Mouse (Mus musculus) liver, adult 2 months (tissue): Measurements from ENCODE around the gene Arid5a. TPM values are rescaled to one million over a fixed set of nuclear protein-coding genes. Genes with fewer than 3 reads are reported as not detected.

Source experiments
- DNase-seq: peaks from one replicate; pipeline ENCODE4 v3.0.0-alpha.2; 2011; ENCODE audit warnings: low read depth, low spot score; ENCODE audit errors: extremely low read depth
- H3K27ac ChIP-seq: fragments of 200-500 bp; replicated peaks from 2 replicates; pipeline ENCODE4 v1.5.1; 2012; ENCODE audit warnings: low read depth, mild to moderate bottlenecking, control low read depth, inconsistent platforms, low read length; ENCODE audit not compliant: insufficient read depth
- H3K27me3 ChIP-seq: fragments of 200-500 bp; 2 replicates; pipeline ENCODE4 v1.6.1; 2012; ENCODE audit warnings: mild to moderate bottlenecking, moderate library complexity, low read length, inconsistent platforms; ENCODE audit not compliant: control insufficient read depth, insufficient read depth
- H3K36me3 ChIP-seq: fragments of 200-500 bp; 2 replicates; pipeline ENCODE4 v1.6.1; 2012; ENCODE audit warnings: low read length, inconsistent platforms; ENCODE audit not compliant: control insufficient read depth, insufficient read depth
- H3K4me1 ChIP-seq: fragments of 200-500 bp; 2 replicates; pipeline ENCODE4 v1.6.1; 2011; ENCODE audit warnings: low read length; ENCODE audit not compliant: control insufficient read depth, insufficient read depth
- H3K4me3 ChIP-seq: fragments of 200-500 bp; 2 replicates; pipeline ENCODE4 v1.5.1; 2011; ENCODE audit warnings: low read depth, mild to moderate bottlenecking, control low read depth, low read length, moderate library complexity; ENCODE audit not compliant: insufficient read depth
- H3K79me2 ChIP-seq: fragments of 200-500 bp; 2 replicates; pipeline ENCODE4 v1.6.1; 2012; ENCODE audit warnings: inconsistent platforms, mild to moderate bottlenecking, low read length, moderate library complexity; ENCODE audit not compliant: control insufficient read depth, insufficient read depth
- H3K9ac ChIP-seq: fragments of 200-500 bp; 2 replicates; pipeline ENCODE4 v1.6.1; 2012; ENCODE audit warnings: low read depth, mild to moderate bottlenecking, control low read depth, inconsistent platforms, low read length
- CTCF ChIP-seq: fragments of 200-500 bp; IDR thresholded peaks from 2 replicates; pipeline ENCODE4 v1.5.1; 2011; ENCODE audit warnings: low read depth, low read length, control low read depth
- POLR2A ChIP-seq: fragments of 200-500 bp; IDR thresholded peaks from 2 replicates; pipeline ENCODE4 v1.6.1; 2011; ENCODE audit warnings: low read length, control low read depth; ENCODE audit not compliant: insufficient read depth; ENCODE audit errors: extremely low read depth
- WGBS: fragments of 180-500 bp; shearing (Covaris S2); methylation state at CpG from one replicate; pipeline ENCODE4 v1.1.7; 2018; 5-methylcytosine and 5-hydroxymethylcytosine counted together
- polyA plus RNA-seq: library from polyadenylated mRNA; depleted of rRNA; stranded (reverse); fragments of >200 nt; gene quantifications from 2 replicates; pipeline ENCODE4 v1.2.3, GENCODE M21; 2012
- total RNA-seq: library from RNA; depleted of rRNA; stranded (reverse); fragments of >200 nt; gene quantifications from 2 replicates; pipeline ENCODE4 v1.2.3, GENCODE M21; 2014

Gene Arid5a
- total and polyA plus RNA-seq, 2 experiments: 1.7 to 3.8 TPM

DNA sequence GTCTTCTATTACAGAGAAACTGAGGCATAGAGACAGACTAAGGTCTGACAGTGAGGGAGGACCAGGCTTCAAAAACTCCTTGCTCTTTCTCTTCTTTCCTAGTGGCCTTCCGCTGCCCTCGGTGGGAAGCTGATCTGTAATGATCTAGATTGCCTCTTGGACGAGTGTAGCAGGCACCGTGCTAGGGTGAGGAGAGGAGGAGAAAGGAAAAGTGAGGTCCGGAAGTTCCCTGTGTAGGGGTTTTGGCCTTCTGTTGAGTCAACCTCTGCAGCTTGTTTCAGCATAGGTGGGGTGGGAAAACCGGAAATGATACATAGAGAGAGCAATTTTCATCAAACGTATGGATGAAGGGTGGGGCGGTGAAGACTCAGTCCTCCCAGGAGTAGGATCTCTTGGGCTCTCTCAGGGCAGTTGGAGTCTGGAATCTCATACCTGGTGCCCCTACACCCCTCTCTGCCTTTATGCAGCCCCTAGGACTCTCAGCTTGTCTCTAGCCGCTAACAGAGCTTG is 1.5 kb downstream of the Arid5a start:
- Histone ChIP-seq H3K27ac (no peak overlapping the region), H3K36me3 (no peaks in the 10 kb centered on the region), H3K4me1 (peaks cover 4% of the 10 kb centered on the region; the same call in 1 of the 2 replicates), H3K9ac (no peak overlapping the region), H3K79me2 (no peaks in the 10 kb centered on the region; the same call in 1 of the 2 replicates), H3K27me3 (no peaks in the 10 kb centered on the region), H3K4me3 (no peak overlapping the region)
- no peak for DNase-seq
- 85% methylated on average over 9 of the region's 9 CpGs for WGBS
- TF ChIP-seq POLR2A (no peak), CTCF (no peak)

DNA sequence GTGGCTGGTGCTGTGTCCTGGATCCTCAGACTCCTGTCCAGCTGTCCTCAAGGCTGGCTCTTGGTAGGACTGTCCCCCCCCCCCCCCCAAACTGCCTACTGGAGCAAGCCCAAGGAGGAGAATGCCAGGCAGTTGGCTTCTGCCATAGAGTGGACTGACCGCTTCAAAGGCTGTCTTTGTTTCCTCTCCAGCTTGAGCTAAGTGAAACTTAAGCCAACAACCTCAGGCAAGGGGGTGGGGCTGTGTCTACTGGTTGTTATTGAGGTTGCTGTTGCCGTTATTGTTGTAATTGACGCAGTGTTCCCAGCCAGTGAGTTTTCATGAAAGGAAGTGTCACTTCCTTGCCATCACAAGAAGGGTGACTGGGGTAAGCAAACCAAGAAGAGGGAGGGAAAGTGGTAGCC is 2.0 kb downstream of the Arid5a start:
- Histone ChIP-seq H3K27me3 (no peaks in the 10 kb centered on the region), H3K9ac (no peak overlapping the region), H3K79me2 (no peaks in the 10 kb centered on the region; the same call in 1 of the 2 replicates), H3K27ac (no peak overlapping the region), H3K4me1 (peaks cover 4% of the 10 kb centered on the region; the same call in 1 of the 2 replicates), H3K36me3 (no peaks in the 10 kb centered on the region), H3K4me3 (no peak overlapping the region)
- TF ChIP-seq POLR2A (no peak), CTCF (no peak)
- 65% methylated on average over 3 of the region's 3 CpGs for WGBS
- no peak for DNase-seq

DNA sequence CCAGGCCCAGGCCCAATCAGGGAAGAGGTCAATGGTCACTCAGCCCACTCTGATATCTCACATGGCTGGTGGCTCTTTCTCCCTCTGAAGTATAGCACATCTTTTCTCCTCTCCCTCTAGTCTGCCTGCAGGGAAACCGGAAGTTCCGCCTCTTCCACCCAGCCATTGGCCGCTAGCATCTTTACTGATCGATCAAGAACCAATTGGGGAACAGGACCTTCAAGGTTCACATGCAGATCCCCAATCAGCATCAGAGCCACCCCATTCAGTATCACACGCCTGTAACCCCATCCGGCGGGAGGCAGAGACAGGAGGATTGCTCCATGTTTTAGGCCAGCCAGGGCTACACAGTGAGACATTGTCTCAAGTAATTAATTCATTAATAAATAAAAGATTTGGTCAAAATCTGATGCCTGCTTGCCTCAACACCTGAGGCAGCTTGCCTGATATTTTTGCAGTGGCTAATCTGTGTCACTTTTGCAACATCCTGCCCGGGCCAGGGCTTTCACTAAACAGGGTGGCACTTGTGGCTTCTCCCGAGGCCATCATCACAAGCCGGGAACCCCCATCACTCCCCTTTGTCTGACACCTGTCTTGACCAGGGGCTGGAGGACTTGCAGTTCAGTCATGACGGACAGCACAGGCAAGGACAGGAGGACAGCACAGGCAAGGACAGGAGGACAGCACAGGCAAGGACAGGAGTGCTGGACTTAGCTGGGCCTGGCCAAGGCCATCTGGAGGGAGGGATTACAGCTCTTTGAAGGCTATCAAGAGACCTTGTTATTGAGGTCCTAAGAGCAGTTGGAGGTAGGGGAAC is 7.6 kb downstream of the Arid5a start:
- H3K36me3 ChIP-seq: no peaks in the 10 kb centered on the region
- no peak overlapping the region for H3K4me3 ChIP-seq
- H3K4me1 ChIP-seq: no peaks in the 10 kb centered on the region
- 91% methylated on average over 11 of the region's 11 CpGs for WGBS
- no peak overlapping the region for H3K9ac ChIP-seq
- DNase-seq: no peak
- no peak overlapping the region for H3K27ac ChIP-seq
- H3K79me2 ChIP-seq: no peaks in the 10 kb centered on the region; the same call in 1 of the 2 replicates
- TF ChIP-seq POLR2A (no peak), CTCF (no peak)
- no peaks in the 10 kb centered on the region for H3K27me3 ChIP-seq

DNA sequence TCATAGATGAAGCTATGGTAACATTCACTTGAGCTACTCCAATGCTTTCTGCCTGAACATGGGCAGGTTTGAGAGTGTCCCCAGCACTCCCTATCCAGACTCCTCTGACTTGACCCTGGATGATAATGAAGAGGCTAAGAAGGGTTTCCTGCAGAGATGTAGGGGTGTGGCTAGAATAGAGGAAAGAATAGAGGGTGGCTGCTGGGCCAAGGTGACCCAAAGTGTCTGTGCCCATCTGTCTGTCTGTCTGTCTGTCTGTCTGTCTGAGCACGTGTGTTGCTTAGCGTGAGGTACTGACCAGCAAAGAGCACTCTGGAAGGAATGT is 8.2 kb downstream of the Arid5a start:
- TF ChIP-seq CTCF: no peak
- TF ChIP-seq POLR2A: no peak
- WGBS: 100% methylated on average over 2 of the region's 2 CpGs
- Histone ChIP-seq H3K4me3 (no peak overlapping the region), H3K9ac (no peak overlapping the region), H3K36me3 (no peaks in the 10 kb centered on the region), H3K4me1 (no peaks in the 10 kb centered on the region), H3K27ac (no peak overlapping the region), H3K27me3 (no peaks in the 10 kb centered on the region), H3K79me2 (no peaks in the 10 kb centered on the region; the same call in 1 of the 2 replicates)
- DNase-seq: no peak

DNA sequence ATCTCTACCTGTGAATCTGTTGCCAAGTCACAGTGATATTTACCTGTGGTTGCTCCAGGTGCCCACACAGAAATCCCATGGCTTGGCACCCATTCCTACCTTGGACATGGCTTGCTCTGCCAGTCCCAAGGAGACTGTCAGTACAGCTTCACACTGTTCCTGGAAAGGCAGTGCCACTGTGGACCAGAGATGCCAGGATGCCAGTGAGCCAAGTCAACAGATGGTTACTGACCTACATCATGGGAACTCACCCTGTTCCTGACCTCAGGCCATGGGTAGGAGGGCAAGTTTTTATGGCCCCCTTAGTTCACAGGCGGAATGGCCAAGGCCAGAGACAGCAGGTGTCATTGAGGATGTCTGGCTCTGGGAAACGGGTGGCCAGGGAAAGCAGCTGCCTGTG is 13.6 kb downstream of the Arid5a start:
- no peak for TF ChIP-seq POLR2A
- no peak for TF ChIP-seq CTCF
- Histone ChIP-seq H3K4me1 (no peaks in the 10 kb centered on the region), H3K9ac (no peak overlapping the region), H3K4me3 (no peak overlapping the region), H3K27ac (no peak overlapping the region), H3K27me3 (no peaks in the 10 kb centered on the region), H3K79me2 (no peaks in the 10 kb centered on the region), H3K36me3 (no peaks in the 10 kb centered on the region)
- WGBS: 81% methylated on average over 2 of the region's 2 CpGs
- DNase-seq: no peak
